Mouse (Mus musculus): ENCODE measurements around the gene D17Wsu92e. TPM values are rescaled to one million over a fixed set of nuclear protein-coding genes. Genes with fewer than 3 reads are reported as not detected.

D17Wsu92e gene
- total and polyA plus RNA-seq, 3 experiments, result 112 to 151 (median 136) TPM

- Histone ChIP-seq H3K27me3 (ENCODE audit: control insufficient read depth, insufficient read depth, low read length) (no peaks in the 10 kb centered on the region), H3K79me2 (replicated peaks; ENCODE audit: control insufficient read depth, insufficient read depth, low read length) (no peaks in the 10 kb centered on the region), H3K27ac (no peak overlapping the region), H3K4me3 (no peak overlapping the region), H3K4me1 (ENCODE audit: control insufficient read depth, insufficient read depth, low read length) (no peaks in the 10 kb centered on the region), H3K36me3 (ENCODE audit: control insufficient read depth, insufficient read depth, low read length) (no peaks in the 10 kb centered on the region), H3K9ac (ENCODE audit: low read depth, low read length) (no peak overlapping the region)
- 81% methylated on average over 5 of the region's 5 CpGs for WGBS
- intact Hi-C loops (cut with DNase I), result no loop called here
- no peak for DNase-seq
- TF ChIP-seq EP300 (IDR thresholded peaks at IDR 0.05; ENCODE audit: insufficient read depth, low read depth, low read length), result no peak
- no peak for TF ChIP-seq POLR2A (IDR thresholded peaks at IDR 0.05; ENCODE audit: insufficient read depth, low read depth, low read length)
- TF ChIP-seq CTCF (IDR thresholded peaks at IDR 0.05), result no peak
These were observed 110.8 kb downstream of the D17Wsu92e start for GRCm38 (mm10) chr17:27709650-27710049.

- Histone ChIP-seq H3K4me3 (no peak overlapping the region), H3K36me3 (ENCODE audit: control insufficient read depth, insufficient read depth, low read length) (no peaks in the 10 kb centered on the region), H3K79me2 (replicated peaks; ENCODE audit: control insufficient read depth, insufficient read depth, low read length) (no peaks in the 10 kb centered on the region), H3K27me3 (ENCODE audit: control insufficient read depth, insufficient read depth, low read length) (no peaks in the 10 kb centered on the region), H3K4me1 (ENCODE audit: control insufficient read depth, insufficient read depth, low read length) (no peaks in the 10 kb centered on the region), H3K27ac (no peak overlapping the region), H3K9ac (ENCODE audit: low read depth, low read length) (no peak overlapping the region)
- intact Hi-C loops (cut with DNase I), result no loop called here
- 8% methylated on average over 25 of the region's 25 CpGs for WGBS
- TF ChIP-seq CTCF (IDR thresholded peaks at IDR 0.05) (no peak), EP300 (IDR thresholded peaks at IDR 0.05; ENCODE audit: insufficient read depth, low read depth, low read length) (no peak), POLR2A (IDR thresholded peaks at IDR 0.05; ENCODE audit: insufficient read depth, low read depth, low read length) (no peak)
- DNase-seq, result peak; percentile 40 to 52
These were observed 112.3 kb downstream of the D17Wsu92e start for GRCm38 (mm10) chr17:27707954-27708661.

GRCm38 (mm10) chr17:27705661-27706060 lies 114.8 kb downstream of the D17Wsu92e start:
- H3K4me1 ChIP-seq (ENCODE audit: control insufficient read depth, insufficient read depth, low read length), result no peaks in the 10 kb centered on the region
- H3K9ac ChIP-seq (ENCODE audit: low read depth, low read length), result no peak overlapping the region
- intact Hi-C loops (cut with DNase I), result no loop called here
- no peak for DNase-seq
- H3K79me2 ChIP-seq (replicated peaks; ENCODE audit: control insufficient read depth, insufficient read depth, low read length), result no peaks in the 10 kb centered on the region
- H3K36me3 ChIP-seq (ENCODE audit: control insufficient read depth, insufficient read depth, low read length), result no peaks in the 10 kb centered on the region
- no peak overlapping the region for H3K27ac ChIP-seq
- H3K4me3 ChIP-seq, result no peak overlapping the region
- no peak for TF ChIP-seq POLR2A (IDR thresholded peaks at IDR 0.05; ENCODE audit: insufficient read depth, low read depth, low read length)
- WGBS, result 44% methylated on average over 10 of the region's 10 CpGs
- no peaks in the 10 kb centered on the region for H3K27me3 ChIP-seq (ENCODE audit: control insufficient read depth, insufficient read depth, low read length)

- Histone ChIP-seq H3K27me3 (ENCODE audit: control insufficient read depth, insufficient read depth, low read length) (no peaks in the 10 kb centered on the region), H3K4me3 (no peak overlapping the region), H3K4me1 (ENCODE audit: control insufficient read depth, insufficient read depth, low read length) (no peaks in the 10 kb centered on the region), H3K79me2 (replicated peaks; ENCODE audit: control insufficient read depth, insufficient read depth, low read length) (no peaks in the 10 kb centered on the region), H3K36me3 (ENCODE audit: control insufficient read depth, insufficient read depth, low read length) (no peaks in the 10 kb centered on the region), H3K27ac (no peak overlapping the region), H3K9ac (ENCODE audit: low read depth, low read length) (no peak overlapping the region)
- TF ChIP-seq EP300 (IDR thresholded peaks at IDR 0.05; ENCODE audit: insufficient read depth, low read depth, low read length) (no peak), POLR2A (IDR thresholded peaks at IDR 0.05; ENCODE audit: insufficient read depth, low read depth, low read length) (no peak), CTCF (IDR thresholded peaks at IDR 0.05) (no peak)
- intact Hi-C loops (cut with DNase I), result loop anchor here (5.0 kb wide), 1 partner anchor 63 kb away; no protein-coding TSS in a partner anchor
- WGBS, result 61% methylated on average over 5 of the region's 5 CpGs
- no peak for DNase-seq
These were observed 116.4 kb downstream of the D17Wsu92e start for GRCm38 (mm10) chr17:27703961-27704621.

GRCm38 (mm10) chr17:27702518-27702917 lies 117.9 kb downstream of the D17Wsu92e start:
- peak; percentile 47 to 62 for DNase-seq
- Histone ChIP-seq H3K4me1 (ENCODE audit: control insufficient read depth, insufficient read depth, low read length) (no peaks in the 10 kb centered on the region), H3K27me3 (ENCODE audit: control insufficient read depth, insufficient read depth, low read length) (no peaks in the 10 kb centered on the region), H3K4me3 (peak overlapping the region; percentile 8; the same call in 1 of the 2 replicates), H3K79me2 (replicated peaks; ENCODE audit: control insufficient read depth, insufficient read depth, low read length) (no peaks in the 10 kb centered on the region), H3K27ac (no peak overlapping the region), H3K36me3 (ENCODE audit: control insufficient read depth, insufficient read depth, low read length) (no peaks in the 10 kb centered on the region), H3K9ac (ENCODE audit: low read depth, low read length) (0 out of 2 replicates have a peak overlapping the region, but pooled peaks have one; percentile 8)
- intact Hi-C loops (cut with DNase I), result loop anchor here (5.0 kb wide), 1 partner anchor 65 kb away; no protein-coding TSS in a partner anchor
- WGBS, result 1% methylated on average over 34 of the region's 34 CpGs
- TF ChIP-seq CTCF (IDR thresholded peaks at IDR 0.05), result peak; percentile 84
- TF ChIP-seq POLR2A (IDR thresholded peaks at IDR 0.05; ENCODE audit: insufficient read depth, low read depth, low read length), result no peak

- intact Hi-C loops (cut with DNase I), result loop anchor here (5.0 kb wide), 1 partner anchor 65 kb away; no protein-coding TSS in a partner anchor
- TF ChIP-seq CTCF (IDR thresholded peaks at IDR 0.05) (no peak), EP300 (IDR thresholded peaks at IDR 0.05; ENCODE audit: insufficient read depth, low read depth, low read length) (no peak), POLR2A (IDR thresholded peaks at IDR 0.05; ENCODE audit: insufficient read depth, low read depth, low read length) (no peak)
- WGBS, result 86% methylated on average over 6 of the region's 6 CpGs
- DNase-seq, result no peak
- Histone ChIP-seq H3K36me3 (ENCODE audit: control insufficient read depth, insufficient read depth, low read length) (no peaks in the 10 kb centered on the region), H3K4me1 (ENCODE audit: control insufficient read depth, insufficient read depth, low read length) (no peaks in the 10 kb centered on the region), H3K27ac (no peak overlapping the region), H3K9ac (ENCODE audit: low read depth, low read length) (no peak overlapping the region), H3K4me3 (no peak overlapping the region), H3K79me2 (replicated peaks; ENCODE audit: control insufficient read depth, insufficient read depth, low read length) (no peaks in the 10 kb centered on the region), H3K27me3 (ENCODE audit: control insufficient read depth, insufficient read depth, low read length) (no peaks in the 10 kb centered on the region)
These were observed 118.6 kb downstream of the D17Wsu92e start for GRCm38 (mm10) chr17:27701856-27702255.

Other genes starting within 250 kb of the D17Wsu92e start
- gene Nudt3, start 197.2 kb downstream of the D17Wsu92e start, total RNA-seq (2021), result 100 to 1,000 TPM; 330 to 346 TPM
- gene Nudt3, start 197.2 kb downstream of the D17Wsu92e start, polyA plus RNA-seq (2012; rRNA removed), result 143 and 189 TPM in 2 replicates
- gene RPS10-NUDT3, start 185.4 kb downstream of the D17Wsu92e start, total RNA-seq (2021), result not detected
- not detected in 2 replicates for gene RPS10-NUDT3, start 185.4 kb downstream of the D17Wsu92e start, polyA plus RNA-seq (2012; rRNA removed)
- 100 to 1,000 TPM; 529 to 604 TPM for gene Rps10, start 184.0 kb downstream of the D17Wsu92e start, total RNA-seq (2021)
- 448 and 482 TPM in 2 replicates for gene Rps10, start 184.0 kb downstream of the D17Wsu92e start, polyA plus RNA-seq (2012; rRNA removed)
- under 1 TPM; 0.44 to 0.45 TPM for gene Pacsin1, start 165.1 kb downstream of the D17Wsu92e start, total RNA-seq (2021)
- gene Pacsin1, start 165.1 kb downstream of the D17Wsu92e start, polyA plus RNA-seq (2012; rRNA removed), result 0.29 and 0.61 TPM in 2 replicates
- gene Spdef, start 91.7 kb downstream of the D17Wsu92e start, total RNA-seq (2021), result not detected
- gene Spdef, start 91.7 kb downstream of the D17Wsu92e start, polyA plus RNA-seq (2012; rRNA removed), result 0.09 and 0.21 TPM in 2 replicates
- 10 to 100 TPM; 44.5 to 55.2 TPM for gene Snrpc, start 17.5 kb upstream of the D17Wsu92e start, total RNA-seq (2021)
- gene Snrpc, start 17.5 kb upstream of the D17Wsu92e start, polyA plus RNA-seq (2012; rRNA removed), result 43.4 and 52.4 TPM in 2 replicates
- 10 to 100 TPM; 14.7 to 19.4 TPM for gene Uhrf1bp1, start 35.8 kb upstream of the D17Wsu92e start, total RNA-seq (2021)
- gene Uhrf1bp1, start 35.8 kb upstream of the D17Wsu92e start, polyA plus RNA-seq (2012; rRNA removed), result 5.3 and 10.1 TPM in 2 replicates
- gene Anks1, start 88.7 kb upstream of the D17Wsu92e start, total RNA-seq (2021), result 10 to 100 TPM; 51.6 to 76.4 TPM
- gene Anks1, start 88.7 kb upstream of the D17Wsu92e start, polyA plus RNA-seq (2012; rRNA removed), result 64.4 and 90.1 TPM in 2 replicates
- gene Taf11, start 89.2 kb upstream of the D17Wsu92e start, total RNA-seq (2021), result 10 to 100 TPM; 21.5 to 21.6 TPM
- 12.5 and 13.2 TPM in 2 replicates for gene Taf11, start 89.2 kb upstream of the D17Wsu92e start, polyA plus RNA-seq (2012; rRNA removed)